Mouse (Mus musculus) layer of hippocampus, postnatal 10 days (tissue): ENCODE measurements around the gene Slc16a3. TPM values are rescaled to one million over a fixed set of nuclear protein-coding genes. Genes with fewer than 3 reads are reported as not detected.

Experiments
- DNase-seq, 2 experiments: peaks; one replicate each; pipeline ENCODE4 v3.0.0; 2021; ENCODE audit warnings: low spot score in 2 of 2
- long read RNA-seq: library from polyadenylated mRNA; stranded (forward); transcript quantifications from one replicate; pipeline ENCODE4 v2.0.0, GENCODE M21; 2023
- total RNA-seq, 2 experiments: library from RNA; stranded (reverse); gene quantifications; 2 replicates each; pipeline ENCODE4 v1.2.3; 2021

Gene Slc16a3
- total RNA-seq, result 1 to 10 TPM; 2.9 to 4.1 TPM
- long read RNA-seq, partial matches to known transcripts, result 0 of 1 reads
- long read RNA-seq, other reads (novel, unspliced or antisense), result 0 of 1 reads

DNA sequence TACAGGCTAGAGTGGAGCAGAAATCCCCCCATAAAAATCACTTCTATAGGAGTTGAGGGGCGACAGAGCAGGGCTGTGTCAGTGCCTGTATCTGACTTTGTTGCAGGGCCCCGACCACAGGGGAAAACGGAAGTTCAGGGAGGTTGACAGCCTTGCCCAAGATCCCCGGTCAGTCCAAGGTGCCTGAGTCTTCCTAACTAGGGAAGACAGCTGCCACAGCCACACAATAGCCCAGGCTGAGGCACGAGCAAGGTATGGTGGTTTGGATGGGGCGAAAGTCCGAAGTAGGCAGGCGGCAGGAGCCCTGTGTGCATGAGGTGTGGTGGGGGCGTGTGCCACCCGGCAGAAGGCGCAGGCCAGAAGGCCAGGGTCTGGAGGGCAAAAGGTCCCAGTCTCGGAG, at the start of gene Slc16a3:
TSS of gene Slc16a3 (plus strand) at position 153 of the 400 bp plus-strand sequence.
- no peak for DNase-seq

DNA sequence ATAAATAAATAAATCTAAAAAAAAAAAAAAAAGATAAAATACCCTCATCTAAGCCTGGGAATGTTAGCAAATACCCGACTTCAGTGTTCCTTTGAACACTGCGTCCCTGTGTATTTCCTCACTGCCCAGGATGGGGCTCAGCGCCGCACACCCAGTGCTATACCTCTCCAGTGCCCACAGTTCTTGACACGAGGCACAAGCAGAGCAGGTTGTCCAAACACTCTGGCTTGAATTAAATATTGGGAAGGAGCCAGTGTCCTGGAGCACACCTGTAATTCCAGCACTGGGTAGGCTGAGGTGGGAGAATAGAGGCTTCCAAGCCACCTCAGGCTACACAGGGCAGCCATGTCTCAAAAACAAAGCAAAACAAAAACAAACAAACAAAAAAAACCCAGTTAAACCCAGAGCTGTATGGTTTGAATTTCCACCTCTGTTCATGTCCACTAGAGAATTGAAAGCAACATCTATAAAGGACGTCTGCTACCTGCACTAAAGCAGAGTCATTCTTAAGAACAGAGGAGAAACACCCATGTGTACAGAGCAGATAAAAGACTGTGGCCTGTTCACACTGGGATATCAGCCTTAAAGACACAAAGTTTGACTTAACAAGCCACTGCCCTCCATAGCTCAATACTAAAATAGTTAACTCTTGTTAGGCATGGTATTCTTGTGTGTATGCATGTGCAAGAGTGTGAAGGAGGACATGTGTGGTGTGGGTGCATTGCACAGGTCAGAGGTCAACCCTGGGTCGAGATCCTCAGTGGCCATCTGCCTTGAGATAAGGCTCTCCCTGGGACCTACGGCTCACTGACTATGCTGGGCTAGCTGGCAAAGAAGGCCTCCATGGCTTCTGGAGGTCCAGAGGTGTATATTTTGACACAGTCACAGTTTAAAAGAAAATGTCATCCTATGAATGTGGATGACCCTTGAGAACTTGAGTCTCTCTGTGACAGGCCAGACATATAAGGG, 47.7 kb upstream of the Slc16a3 start:
- DNase-seq, result no peak

DNA sequence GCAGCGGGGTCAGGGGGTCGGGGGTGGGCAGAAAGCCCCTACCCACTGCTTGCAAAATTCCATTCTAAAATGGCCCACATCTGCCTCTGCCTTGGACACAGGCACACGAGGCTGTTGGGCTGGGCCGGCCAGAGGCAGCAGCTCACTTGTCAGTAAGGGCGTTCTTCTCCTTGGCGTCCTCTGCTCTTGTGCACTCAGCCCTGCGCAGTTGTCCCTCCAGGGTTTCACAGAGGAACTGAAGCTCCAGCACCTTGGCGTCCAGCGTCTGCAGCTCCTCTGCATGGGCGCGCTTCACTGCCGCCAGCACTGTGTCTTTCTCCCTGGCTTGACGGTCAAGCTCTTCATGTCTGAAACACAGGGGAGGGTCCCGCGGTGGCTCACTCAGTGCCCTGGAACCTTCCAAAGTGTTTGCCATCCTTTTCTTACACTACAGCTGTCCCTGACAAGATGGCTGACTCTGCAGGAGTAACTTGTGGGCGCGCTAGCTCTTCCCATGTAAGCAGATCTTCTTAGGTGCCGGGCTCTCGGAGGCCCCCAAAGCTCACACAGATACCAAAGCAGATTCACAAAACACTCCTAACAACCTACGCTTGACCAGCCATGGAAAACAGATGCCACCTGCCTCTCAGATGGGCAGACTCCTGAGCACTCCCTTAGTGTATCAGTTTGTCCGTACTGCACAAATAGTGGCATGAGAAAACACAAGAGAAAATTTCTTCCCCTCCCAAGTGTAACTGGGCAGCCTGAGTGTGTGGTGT, 46.4 kb upstream of the Slc16a3 start:
- DNase-seq, result no peak

DNA sequence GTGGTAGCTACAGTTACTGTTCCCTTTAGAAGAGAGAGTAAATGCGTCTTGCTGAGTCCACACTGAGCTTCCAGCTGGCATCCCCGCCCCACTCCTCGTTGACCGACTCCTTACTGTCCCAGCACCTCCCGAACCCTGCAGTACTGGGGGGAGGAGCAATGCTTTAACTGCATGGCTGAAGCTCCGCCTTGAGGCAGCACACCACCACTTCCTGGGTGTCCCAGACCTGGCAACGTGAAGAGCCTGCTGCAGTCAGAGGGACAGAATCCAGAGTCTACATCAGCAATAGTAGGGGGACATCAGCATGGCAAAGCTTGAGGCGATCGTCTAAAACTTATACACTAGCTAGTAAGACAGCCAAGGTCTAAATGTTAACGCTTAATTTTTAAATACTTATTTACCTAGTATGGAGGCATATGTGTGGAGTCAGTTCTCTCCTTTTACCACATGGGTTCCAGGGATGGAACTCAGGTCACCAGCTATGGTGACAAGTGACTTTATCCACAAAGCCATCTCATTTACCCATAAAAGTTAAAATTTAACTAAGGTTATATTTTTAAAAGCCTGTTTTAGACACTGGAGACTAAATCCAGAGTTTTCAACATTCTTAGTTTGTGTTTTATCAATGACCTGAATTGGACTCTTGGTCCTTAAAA, 45.7 kb upstream of the Slc16a3 start:
- no peak for DNase-seq

DNA sequence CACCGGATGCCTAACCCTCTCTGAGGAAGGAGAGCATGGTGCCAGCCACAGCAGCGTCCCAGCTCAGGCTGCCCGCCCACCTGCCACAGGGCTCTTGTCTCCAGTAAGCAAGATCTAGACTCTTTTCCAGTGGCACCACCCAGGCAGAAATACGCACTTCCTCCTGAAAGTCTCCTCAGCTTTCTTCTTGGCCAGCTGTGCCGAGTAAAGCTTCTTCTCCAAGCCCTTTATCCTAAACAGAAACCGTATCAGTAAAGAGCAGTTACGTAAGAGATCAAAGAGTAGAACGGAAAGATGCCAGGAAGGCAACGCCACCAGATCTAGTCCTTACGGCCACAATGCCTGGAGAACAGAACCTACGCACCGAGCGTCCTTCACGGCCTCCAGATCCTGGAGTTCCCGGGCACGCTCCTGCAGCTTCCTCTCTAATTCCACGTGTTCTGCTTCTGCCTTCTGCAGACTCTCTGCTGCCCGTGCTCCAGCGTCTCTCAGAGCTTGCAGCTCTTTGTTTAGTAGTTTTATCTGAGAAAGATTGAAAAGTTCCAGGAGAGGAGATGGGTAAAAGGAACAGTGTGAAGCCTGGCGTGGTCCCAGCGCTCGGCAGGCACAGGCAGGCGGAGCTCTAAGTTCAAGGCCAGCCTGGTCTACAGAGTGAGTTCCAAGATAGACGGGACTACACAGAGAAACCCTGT, 45.0 kb upstream of the Slc16a3 start:
- no peak for DNase-seq

DNA sequence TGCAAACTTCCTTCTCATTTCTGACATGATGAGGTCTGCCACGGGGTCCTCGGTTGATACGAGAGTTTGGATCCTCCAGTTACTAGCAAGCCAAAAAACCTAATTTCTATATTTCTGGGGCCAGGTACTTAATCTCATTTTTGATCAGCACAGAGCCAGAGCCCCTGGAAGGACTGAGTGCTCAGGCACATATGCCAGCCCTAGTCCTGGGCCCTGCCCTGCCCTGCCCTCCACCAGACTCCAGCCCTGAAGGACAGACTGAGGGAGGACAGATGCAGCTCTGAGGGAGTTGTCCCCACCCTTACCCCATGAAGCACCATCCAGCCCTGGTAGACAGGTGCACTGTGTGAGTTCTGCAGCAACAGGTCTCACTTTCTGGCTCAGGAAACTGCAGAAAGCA, 43.7 kb upstream of the Slc16a3 start:
- no peak for DNase-seq

DNA sequence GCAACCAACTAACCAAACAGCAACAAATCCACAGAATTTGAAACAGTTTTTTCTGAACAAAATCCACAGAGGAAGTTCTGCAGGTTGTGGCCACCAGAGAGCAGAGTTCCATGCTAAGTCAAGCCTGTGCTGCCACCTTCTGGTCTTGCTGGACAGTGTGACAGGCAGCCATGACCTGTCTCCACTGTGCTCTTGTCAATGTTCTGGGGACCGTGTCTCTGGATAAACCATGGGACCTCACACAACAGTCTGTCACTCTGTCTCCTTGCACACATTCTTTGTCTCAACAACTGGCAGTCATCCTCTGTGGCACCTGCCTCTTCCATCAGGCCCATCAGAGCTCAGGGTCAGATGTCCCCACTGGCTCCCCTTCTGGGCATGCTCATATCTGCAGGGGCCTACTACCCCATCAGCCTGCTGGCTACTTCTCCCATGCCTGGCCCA, 42.8 kb upstream of the Slc16a3 start:
- peak; percentile 77 to 82 for DNase-seq

DNA sequence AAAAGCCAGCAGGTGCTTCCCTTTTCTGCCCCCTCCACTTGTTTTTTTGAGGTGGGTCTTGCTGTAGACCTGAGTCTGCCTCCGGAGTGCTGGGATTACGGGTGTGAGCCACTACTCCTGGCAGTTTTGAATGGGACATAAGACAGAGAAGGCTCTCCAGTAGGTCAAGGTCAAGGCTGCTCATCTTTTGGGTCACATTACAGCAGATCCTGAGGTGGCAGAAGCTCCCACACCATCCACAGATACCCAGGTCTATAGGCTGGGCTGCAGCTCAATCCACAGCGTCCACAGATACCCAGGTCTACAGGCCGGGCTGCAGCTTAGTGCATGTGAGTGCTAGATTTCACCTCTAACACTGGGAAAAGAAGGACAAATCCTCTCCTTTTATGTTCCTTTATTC, 34.5 kb upstream of the Slc16a3 start:
- DNase-seq, result no peak

DNA sequence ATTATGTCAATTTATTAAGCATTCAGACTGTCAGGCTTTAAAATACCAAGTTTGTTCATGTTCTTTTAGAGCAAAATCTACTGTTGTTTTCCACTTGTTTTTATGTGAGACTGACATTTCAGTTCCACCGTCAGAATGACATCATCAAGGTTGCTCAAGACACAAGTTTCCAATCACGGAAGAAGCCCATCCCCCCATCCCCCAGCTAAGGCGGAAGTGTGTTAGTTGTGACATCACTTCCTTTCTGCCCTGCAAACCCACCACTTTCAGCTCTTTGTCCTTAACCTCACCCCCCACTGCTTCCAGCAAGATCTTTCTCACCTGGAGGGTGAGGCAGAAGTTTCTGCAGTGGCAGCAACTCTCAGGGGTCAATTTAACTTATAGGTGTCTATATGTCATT, 31.8 kb upstream of the Slc16a3 start:
- no peak for DNase-seq

DNA sequence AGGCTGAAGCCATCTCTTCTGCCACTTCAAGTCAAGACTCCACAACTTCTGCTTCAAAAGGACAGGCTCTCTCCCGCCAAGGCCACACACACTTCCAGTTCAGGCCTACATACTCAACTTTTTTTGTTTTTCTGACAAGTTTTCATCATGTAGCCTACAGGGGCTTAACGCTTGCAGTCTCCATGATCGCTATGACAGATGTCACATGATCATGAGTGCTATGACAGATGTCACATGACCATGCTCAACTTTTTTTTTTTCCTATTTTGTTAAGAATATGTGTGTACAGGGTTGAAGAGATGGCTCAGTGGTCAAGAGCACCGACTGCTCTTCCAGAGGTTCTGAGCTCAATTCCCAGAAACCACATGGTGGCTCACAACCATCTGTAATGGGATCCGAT, 30.5 kb upstream of the Slc16a3 start:
- no peak for DNase-seq

DNA sequence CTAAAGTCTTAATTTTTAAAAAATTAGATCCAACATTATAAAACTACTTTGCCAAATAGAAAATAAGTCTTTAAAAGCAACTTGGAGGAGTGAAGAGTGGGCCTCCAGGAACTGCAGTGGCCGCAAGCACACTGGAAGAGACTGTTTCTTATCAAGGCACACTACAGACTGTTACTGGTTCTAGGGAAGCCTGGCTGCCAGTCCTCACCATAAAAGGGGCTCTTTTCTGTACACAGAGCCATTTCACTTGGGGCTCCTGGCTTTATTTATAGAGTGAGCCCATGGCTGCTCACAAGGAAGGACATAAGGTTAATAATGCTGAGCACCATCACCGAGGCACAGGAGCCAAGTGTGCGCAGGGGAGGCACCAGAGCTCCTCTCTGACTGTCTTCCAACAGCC, 25.8 kb upstream of the Slc16a3 start:
- DNase-seq, result no peak

DNA sequence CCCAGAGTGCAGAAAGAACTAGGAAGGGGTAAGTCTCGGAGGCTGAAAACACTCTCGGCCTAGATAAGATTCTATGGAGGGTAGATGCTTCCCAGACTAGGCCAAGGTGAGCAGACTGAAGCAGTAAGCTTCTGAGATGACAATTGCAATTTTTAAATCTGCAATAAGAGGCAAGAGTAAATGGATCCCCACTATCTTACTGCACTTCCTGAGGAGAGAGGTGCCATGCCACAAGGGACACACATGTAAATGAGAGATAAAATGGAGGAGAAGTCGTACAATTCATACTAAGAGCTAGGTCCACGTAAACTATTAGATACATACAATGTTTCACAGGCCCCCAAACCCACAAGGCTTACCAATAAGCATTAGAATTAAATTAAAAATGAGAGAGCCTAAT, 19.8 kb upstream of the Slc16a3 start:
- no peak for DNase-seq

DNA sequence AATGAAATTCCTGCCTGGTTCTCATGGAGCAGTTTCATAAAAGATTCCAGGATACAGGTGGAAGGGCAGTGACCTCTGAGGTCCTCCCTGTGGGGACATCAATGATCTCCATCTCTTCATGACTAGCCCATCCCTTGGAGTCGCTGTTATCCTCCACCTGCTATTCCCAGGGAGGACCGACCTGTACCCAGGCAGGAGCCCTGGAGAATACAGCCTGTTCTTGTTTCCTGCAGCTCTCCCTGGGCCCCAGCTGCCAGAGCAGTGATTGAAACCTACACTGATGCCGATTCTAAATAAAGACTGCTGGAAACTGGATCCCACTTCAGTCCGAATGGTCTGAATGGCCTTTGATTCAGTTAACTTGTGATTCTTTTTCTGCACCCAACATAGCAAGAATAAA, 16.8 kb upstream of the Slc16a3 start:
- DNase-seq, result no peak

DNA sequence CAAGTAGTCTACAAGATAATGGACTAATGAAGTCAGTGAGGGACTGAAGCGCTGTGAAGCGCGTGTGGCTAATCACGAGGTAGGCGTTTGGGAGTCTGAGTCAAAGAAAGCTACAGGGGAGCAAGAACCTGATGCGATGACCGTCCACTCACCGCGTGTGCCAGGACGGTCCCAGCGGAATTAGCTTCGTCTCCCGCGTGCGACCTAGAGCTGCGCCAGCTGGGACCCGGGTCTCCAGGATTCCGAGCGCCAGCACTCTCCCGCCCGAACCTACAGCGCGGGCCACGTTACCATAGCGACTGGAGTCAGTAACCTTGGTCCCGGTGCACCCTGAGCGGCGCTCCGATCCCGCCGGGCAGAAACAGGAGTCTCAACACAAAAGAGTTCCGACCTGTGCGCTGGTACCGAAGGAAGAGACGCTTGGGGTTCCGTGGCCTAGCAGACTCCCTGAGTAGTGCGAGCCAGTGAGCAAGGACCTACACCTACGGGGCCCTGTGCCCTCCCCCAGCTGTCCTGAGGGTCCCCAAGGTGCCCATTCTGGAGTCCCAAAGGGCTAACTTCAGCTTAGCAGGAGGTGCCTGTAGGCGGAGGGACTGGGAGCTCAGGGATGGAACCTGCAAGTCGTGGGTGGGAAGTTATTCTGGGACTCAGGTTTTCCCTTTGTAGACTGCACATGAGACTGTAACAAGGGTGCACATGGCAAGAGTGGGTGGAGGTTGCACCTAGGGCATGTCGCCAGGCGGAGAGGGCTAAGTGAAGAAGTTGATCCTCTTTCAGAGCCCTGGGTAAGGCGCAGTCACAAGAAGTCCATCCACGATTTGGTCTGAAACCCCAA, 15.5 kb upstream of the Slc16a3 start, which contains the start of gene Ccdc57:
TSS of gene Ccdc57 (minus strand) at position 309 of the 835 bp plus-strand sequence.
- peak; percentile 95 to 96 for DNase-seq

DNA sequence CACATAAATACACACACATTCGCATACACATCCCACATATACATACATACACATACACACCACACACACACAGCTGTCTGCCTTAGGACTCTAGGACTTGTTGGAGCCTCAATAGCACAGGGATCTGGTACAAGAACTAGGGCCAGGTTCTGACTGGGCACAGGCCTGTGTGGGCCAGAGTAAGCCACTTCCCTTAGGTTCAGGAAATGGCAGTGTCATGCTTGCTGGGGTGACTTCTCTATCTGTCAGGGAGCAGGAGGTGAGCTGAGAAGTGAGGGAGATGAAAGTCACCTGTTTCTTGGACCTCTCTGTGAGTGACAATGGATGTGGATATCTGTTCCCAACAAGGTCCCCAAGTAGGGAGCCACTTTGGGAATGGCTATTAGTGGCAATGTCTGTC, 10.3 kb upstream of the Slc16a3 start:
- DNase-seq, result no peak

DNA sequence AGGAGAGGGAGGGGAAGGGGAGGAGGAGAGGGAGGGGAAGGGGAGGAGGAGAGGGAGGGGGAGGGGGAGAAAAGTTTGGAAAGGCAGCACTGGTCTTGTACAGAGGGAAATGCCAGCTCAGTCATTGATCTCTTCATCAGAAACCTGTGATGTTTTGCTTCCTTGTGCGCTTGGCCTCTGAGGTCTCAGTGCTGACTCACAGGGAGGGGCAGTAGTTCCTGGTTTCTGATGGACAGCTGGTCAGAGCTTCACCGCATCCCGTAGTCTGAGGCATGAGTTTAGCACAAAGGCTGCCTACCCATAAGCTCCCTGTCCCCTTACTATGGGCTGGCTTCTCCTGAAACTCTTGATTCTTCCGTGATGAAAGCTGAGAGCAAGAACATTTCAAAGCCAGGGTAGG, 9.5 kb upstream of the Slc16a3 start:
- no peak for DNase-seq

DNA sequence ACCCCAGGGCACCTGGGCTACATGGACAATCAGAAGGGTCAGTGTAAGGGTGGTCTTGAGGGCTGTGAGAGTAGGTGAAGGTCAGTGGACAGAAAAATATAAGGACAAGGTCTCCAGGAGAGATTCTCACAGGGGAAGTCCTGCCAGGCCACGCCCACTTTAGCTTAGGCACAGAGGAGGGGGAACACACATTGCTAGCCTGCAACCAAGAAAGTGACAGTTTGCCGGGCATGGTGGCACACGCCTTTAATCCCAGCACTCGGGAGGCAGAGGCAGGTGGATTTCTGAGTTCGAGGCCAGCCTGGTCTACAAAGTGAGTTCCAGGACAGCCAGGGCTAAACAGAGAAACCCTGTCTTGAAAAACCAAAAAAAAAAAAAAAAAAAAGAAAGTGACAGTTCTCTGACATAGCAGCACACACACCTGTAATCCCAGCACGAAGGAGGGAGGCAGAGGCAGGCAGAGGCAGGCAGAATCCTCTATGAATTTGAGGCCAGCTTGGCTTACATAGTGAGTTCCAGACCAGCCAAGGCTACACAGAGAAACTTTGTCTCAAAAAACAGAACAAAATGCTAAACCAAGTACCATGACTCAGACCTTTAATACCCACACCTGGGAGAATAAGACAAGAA, 8.5 kb upstream of the Slc16a3 start:
- DNase-seq, result no peak

DNA sequence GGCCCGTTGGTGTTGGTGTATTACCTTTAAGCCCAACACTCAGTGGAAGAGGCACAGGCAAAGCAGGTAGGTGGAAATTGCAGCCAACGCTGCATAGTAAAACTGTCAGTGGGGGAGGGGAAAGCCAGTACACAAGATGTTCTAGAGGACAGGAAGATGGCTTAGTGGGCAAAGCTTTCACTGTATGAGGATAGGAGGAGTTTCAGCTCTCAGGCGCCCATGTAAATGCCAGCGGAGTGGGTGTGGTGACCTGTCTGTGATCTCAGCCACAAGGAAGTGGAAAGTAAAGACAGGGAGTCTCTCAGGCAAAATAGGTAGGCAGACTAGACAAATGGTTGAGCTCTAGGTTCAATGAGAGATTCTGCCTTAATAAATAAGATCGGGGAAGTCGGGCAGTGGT, 7.3 kb upstream of the Slc16a3 start:
- no peak for DNase-seq

DNA sequence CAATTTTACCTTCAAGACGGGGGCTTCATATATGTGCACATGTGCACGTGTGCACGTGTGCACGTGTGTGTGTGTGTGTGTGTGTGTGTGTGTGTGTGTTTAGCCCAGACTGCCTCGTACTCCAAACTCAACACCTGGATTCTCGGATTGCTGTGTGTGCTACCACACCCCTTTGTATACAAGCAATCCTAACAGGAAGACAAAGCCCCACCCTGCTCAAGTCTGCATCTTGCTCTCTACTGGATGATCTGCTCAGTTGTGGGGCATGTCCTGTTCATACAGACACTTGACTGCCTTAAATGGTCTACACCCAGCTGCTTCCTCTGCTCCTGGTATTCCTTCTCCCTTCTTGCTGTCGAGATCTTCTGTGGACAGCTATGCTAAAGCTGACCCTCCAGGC, 3.0 kb upstream of the Slc16a3 start:
- DNase-seq, result no peak

DNA sequence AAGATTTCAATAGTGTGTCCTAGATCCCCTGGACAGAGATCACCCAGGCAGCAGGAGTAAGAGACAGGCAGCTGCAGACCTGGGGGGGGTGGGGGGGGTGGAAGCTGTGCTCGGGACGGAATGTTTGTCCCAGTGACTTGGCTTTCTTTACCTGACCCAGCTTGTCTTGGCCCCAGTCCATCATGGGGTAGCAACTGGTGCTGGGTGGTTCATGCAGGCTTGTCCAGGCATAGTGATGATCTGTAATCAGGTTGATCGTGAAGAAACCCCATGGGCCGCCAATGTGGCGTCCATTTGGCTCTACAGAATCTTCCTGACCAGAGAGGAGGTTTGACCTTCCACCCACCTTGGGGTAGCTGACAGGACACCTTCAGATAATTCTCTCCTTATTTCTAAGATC, 2.4 kb upstream of the Slc16a3 start:
- no peak for DNase-seq
